Mouse (Mus musculus) stomach, postnatal 0 days (tissue): ENCODE measurements around the gene Parvg.

ENCODE experiments used
- CTCF ChIP-seq: IDR thresholded peaks from 2 replicates; pipeline ENCODE4 v1.5.1; 2016; ENCODE audit warnings: antibody characterized with exemption, low read depth, mild to moderate bottlenecking, moderate library complexity
- EP300 ChIP-seq: optimal IDR thresholded peaks from 2 replicates; pipeline ENCODE3; 2016; ENCODE audit warnings: antibody characterized with exemption

DNA sequence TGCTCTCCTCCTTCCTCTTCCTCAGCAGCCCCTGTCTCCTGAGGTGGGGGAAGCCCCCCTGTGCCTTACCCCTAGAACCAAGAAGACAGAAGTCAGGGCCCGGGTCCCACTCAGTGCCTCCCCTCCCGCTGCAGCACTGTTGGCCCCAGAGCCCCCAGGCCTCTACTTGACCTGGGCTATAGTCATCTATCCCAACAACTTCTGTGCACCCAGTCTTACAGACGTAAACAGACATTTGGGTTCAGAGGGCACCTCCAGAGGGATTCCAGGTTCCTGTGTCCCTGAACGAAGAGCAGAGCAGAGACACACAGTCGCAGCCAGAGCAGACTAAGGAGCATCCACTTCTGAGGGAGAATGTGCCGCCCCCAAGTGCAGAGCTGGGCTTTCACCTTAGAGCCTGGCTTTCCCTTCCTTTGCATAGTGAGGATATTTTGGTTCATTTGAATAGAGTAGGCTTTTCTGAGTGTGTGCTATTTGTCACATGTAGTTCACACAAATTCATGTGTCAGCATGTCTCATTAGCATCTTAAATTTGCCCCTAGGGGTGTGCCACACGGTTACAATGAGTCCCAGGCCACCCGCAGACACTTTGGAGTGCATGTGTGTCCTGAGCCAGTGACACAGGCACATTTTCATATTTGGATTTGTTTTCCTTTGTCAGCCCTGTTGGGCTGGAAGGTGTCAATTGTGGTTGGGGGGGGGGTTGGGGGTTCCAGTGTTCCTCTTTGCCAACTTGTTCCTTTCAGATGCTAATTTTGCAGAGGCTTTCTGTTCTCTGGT is 22.0 kb upstream of the Parvg start:
- no peak for TF ChIP-seq CTCF
- no peak for TF ChIP-seq EP300
